Mouse (Mus musculus) kidney, adult 18-20 months (tissue): ENCODE measurements at regions not wholly inside any gene's neighbourhood (a gene's known extent, or its start where the extent isn't known, plus 50 kb on each side); places are given as distances from the start of the nearest gene placed in this dataset.
"Not testable (repeated sequence)": the region's sequence is repeated elsewhere in the genome, so short reads cannot be mapped to it uniquely, and the experiment has no call there.

ENCODE experiments used
- DNase-seq: peaks from one replicate; pipeline ENCODE4 v3.0.0; 2021

GRCm38 (mm10) chr4:4556126-4556525 is 237.0 kb downstream of the Impad1 start:
- DNase-seq = no peak

GRCm38 (mm10) chr4:4550301-4550700 is 242.9 kb downstream of the Impad1 start:
- no peak for DNase-seq

- no peak for DNase-seq
These were observed 243.3 kb downstream of the Impad1 start for GRCm38 (mm10) chr4:4549893-4550292.

GRCm38 (mm10) chr4:4537172-4537753 is 255.9 kb downstream of the Impad1 start:
- no peak for DNase-seq

GRCm38 (mm10) chr4:4532196-4532595 is 261.0 kb downstream of the Impad1 start:
- no peak for DNase-seq

- no peak for DNase-seq
These were observed 264.8 kb downstream of the Impad1 start for GRCm38 (mm10) chr4:4528311-4528710.

- no peak for DNase-seq
These were observed 271.4 kb downstream of the Impad1 start for GRCm38 (mm10) chr4:4521757-4522156.

GRCm38 (mm10) chr4:4518741-4519140 is 274.4 kb downstream of the Impad1 start:
- DNase-seq = no peak

- no peak for DNase-seq
These were observed 279.8 kb downstream of the Impad1 start for GRCm38 (mm10) chr4:4513351-4513750.

- no peak for DNase-seq
These were observed 282.8 kb downstream of the Impad1 start for GRCm38 (mm10) chr4:4510180-4510920.

GRCm38 (mm10) chr4:4509296-4509695 is 283.9 kb downstream of the Impad1 start:
- DNase-seq = no peak

- no peak for DNase-seq
These were observed 296.0 kb downstream of the Impad1 start for GRCm38 (mm10) chr4:4497199-4497598.

- no peak for DNase-seq
These were observed 297.0 kb downstream of the Impad1 start for GRCm38 (mm10) chr4:4496181-4496580.

- no peak for DNase-seq
These were observed 327.9 kb downstream of the Impad1 start for GRCm38 (mm10) chr4:4465169-4465714.

- DNase-seq = no peak
These were observed 328.9 kb downstream of the Impad1 start for GRCm38 (mm10) chr4:4464130-4464700.

- no peak for DNase-seq
These were observed 333.9 kb downstream of the Impad1 start for GRCm38 (mm10) chr4:4459258-4459657.

- DNase-seq = no peak
These were observed 343.1 kb downstream of the Impad1 start for GRCm38 (mm10) chr4:4450104-4450503.

GRCm38 (mm10) chr4:4442650-4443049 is 350.5 kb downstream of the Impad1 start:
- DNase-seq = no peak

GRCm38 (mm10) chr4:4437559-4437958 is 355.6 kb downstream of the Impad1 start:
- no peak for DNase-seq

GRCm38 (mm10) chr4:4424526-4424925 is 347.2 kb upstream of the Sdr16c6 start:
- not testable (repeated sequence) for DNase-seq

- DNase-seq = no peak
These were observed 326.5 kb upstream of the Sdr16c6 start for GRCm38 (mm10) chr4:4403812-4404211.

GRCm38 (mm10) chr4:4397410-4397809 is 320.1 kb upstream of the Sdr16c6 start:
- no peak for DNase-seq

GRCm38 (mm10) chr4:4380024-4380590 is 302.8 kb upstream of the Sdr16c6 start:
- DNase-seq = no peak

- no peak for DNase-seq
These were observed 257.9 kb upstream of the Sdr16c6 start for GRCm38 (mm10) chr4:4335216-4335615.
